Mouse (Mus musculus) neutrophil, adult 65 days (primary cell): Measurements from ENCODE around the gene Sigmar1. TPM values are rescaled to one million over a fixed set of nuclear protein-coding genes. Genes with fewer than 3 reads are reported as not detected.

Experiments
- total RNA-seq: library from RNA; stranded (reverse); gene quantifications from 2 replicates; pipeline ENCODE4 v1.2.4, GENCODE M21; 2023

The Sigmar1 gene
- 11.6 and 15.2 TPM in 2 replicates for total RNA-seq

GRCm38 (mm10) chr4:41755338-41756305 is at the start of gene Sigmar1:
TSS of gene Sigmar1 (minus strand) at chr4:41756157.

GRCm38 (mm10) chr4:41774002-41774401 is 18.0 kb upstream of the Sigmar1 start, which contains the start of gene Ccl27a:
TSS of gene Ccl27a (minus strand) at chr4:41774247.

GRCm38 (mm10) chr4:41754797-41755337 is 1.1 kb downstream of the Sigmar1 start, which contains the start of gene Galt:
TSS of gene Galt (plus strand) at chr4:41755228.

GRCm38 (mm10) chr4:41731052-41731765 is 24.7 kb downstream of the Sigmar1 start, which contains the start of gene Arid3c:
TSS of gene Arid3c (minus strand) at chr4:41731142.

GRCm38 (mm10) chr4:41722918-41723351 is 33.0 kb downstream of the Sigmar1 start, which contains the start of gene Dctn3:
TSS of gene Dctn3 (minus strand) at chr4:41723170.

GRCm38 (mm10) chr4:41713197-41714067 is 42.5 kb downstream of the Sigmar1 start, which contains the start of gene Rpp25l:
TSS of gene Rpp25l (minus strand) at chr4:41713534.

GRCm38 (mm10) chr4:41699783-41700182 is 56.2 kb downstream of the Sigmar1 start, which contains the start of gene Il11ra1:
TSS of gene Il11ra1 (plus strand) at chr4:41699989.

GRCm38 (mm10) chr4:41696930-41697841 is 58.8 kb downstream of the Sigmar1 start, which contains the start of gene Cntfr:
TSS of gene Cntfr (minus strand) at chr4:41697089.

Other genes with a start within 250 kb of the Sigmar1 start
- gene 1110017D15Rik, start 238.8 kb downstream of the Sigmar1 start, total RNA-seq = not detected in 2 replicates
- 17.4 and 22.1 TPM in 2 replicates for gene Fam219a, start 186.6 kb downstream of the Sigmar1 start, total RNA-seq
- not detected in 2 replicates for gene Dnaic1, start 186.4 kb downstream of the Sigmar1 start, total RNA-seq
- gene Enho, start 115.8 kb downstream of the Sigmar1 start, total RNA-seq = not detected in 2 replicates
- not detected in 2 replicates for gene Cntfr, start 59.1 kb downstream of the Sigmar1 start, total RNA-seq
- gene Il11ra1, start 56.2 kb downstream of the Sigmar1 start, total RNA-seq = 9.6 and 15.2 TPM in 2 replicates
- gene Rpp25l, start 42.6 kb downstream of the Sigmar1 start, total RNA-seq = 22.3 and 23.9 TPM in 2 replicates
- 72.9 and 108 TPM in 2 replicates for gene Dctn3, start 33.0 kb downstream of the Sigmar1 start, total RNA-seq
- gene Arid3c, start 25.0 kb downstream of the Sigmar1 start, total RNA-seq = not detected in 2 replicates
- 20.3 and 28.6 TPM in 2 replicates for gene Galt, start 929 bp downstream of the Sigmar1 start, total RNA-seq
- gene Ccl27a, start 18.1 kb upstream of the Sigmar1 start, total RNA-seq = 0.98 and 1.2 TPM in 2 replicates
- not detected in 2 replicates for gene Gm21541, start 147.5 kb upstream of the Sigmar1 start, total RNA-seq
- 4.2 TPM in 1 of 2 replicates, not detected in the other for gene Gm20878, start 185.4 kb upstream of the Sigmar1 start, total RNA-seq
- gene Fam205a4, start 209.9 kb upstream of the Sigmar1 start, total RNA-seq = not detected in 2 replicates